Mouse (Mus musculus): Measurements from ENCODE around the gene Crat.

GRCm38 (mm10) chr2:30413038-30413973 is 2.3 kb downstream of the Crat start:
- TF ChIP-seq POLR2A (IDR thresholded peaks at IDR 0.05; ENCODE audit: control insufficient read depth, extremely low read depth, insufficient read depth, low read length, poor library complexity) (no peak), CTCF (IDR thresholded peaks at IDR 0.05; ENCODE audit: borderline replicate concordance, control insufficient read depth, extremely low read depth, insufficient read depth, low read length, poor library complexity) (no peak)
